Mouse (Mus musculus) ovary, adult 18-20 months (tissue): ENCODE measurements around the gene Vmn2r12.
"Not testable (repeated sequence)": the region's sequence is repeated elsewhere in the genome, so short reads cannot be mapped to it uniquely, and the experiment has no call there.

Source experiments
- DNase-seq: peaks from one replicate; pipeline ENCODE4 v3.0.0; 2022; ENCODE audit warnings: low spot score, mixed read lengths

The Vmn2r12 gene

GRCm38 (mm10) chr5:109097850-109098249 lies at the start of gene Vmn2r12:
Vmn2r12 (minus strand) TSS chr5:109097950.
- DNase-seq: not testable (repeated sequence)

GRCm38 (mm10) chr5:109139546-109139945 lies 41.8 kb upstream of the Vmn2r12 start:
- DNase-seq: no peak

- DNase-seq: no peak
Observed at GRCm38 (mm10) chr5:109136731-109137130, 39.0 kb upstream of the Vmn2r12 start.

GRCm38 (mm10) chr5:109096482-109096881 lies 1.3 kb downstream of the Vmn2r12 start:
- DNase-seq: not testable (repeated sequence)

GRCm38 (mm10) chr5:109072016-109072415 lies 25.7 kb downstream of the Vmn2r12 start:
- DNase-seq: not testable (repeated sequence)

GRCm38 (mm10) chr5:109059469-109059868 lies 38.3 kb downstream of the Vmn2r12 start, which contains the start of gene Vmn2r11:
Vmn2r11 (minus strand) TSS chr5:109059569.
- not testable (repeated sequence) for DNase-seq

GRCm38 (mm10) chr5:109055286-109055685 lies 42.5 kb downstream of the Vmn2r12 start:
- peak; percentile 30 for DNase-seq
